Mouse (Mus musculus): ENCODE data around the gene Polr2f. TPM values are rescaled to one million over a fixed set of nuclear protein-coding genes. Genes with fewer than 3 reads are reported as not detected.

Gene Polr2f
- polyA plus RNA-seq, 1 experiment = 57.5 TPM

GRCm38 (mm10) chr15:79145522-79145921, 4.7 kb downstream of the Polr2f start:
- DNase-seq (ENCODE audit: low read depth, low spot score) = peak; percentile 86
- 50% methylated on average over 7 of the region's 7 CpGs for WGBS

GRCm38 (mm10) chr15:79148533-79148932, 7.7 kb downstream of the Polr2f start:
- 47% methylated on average over 7 of the region's 7 CpGs for WGBS
- DNase-seq (ENCODE audit: low read depth, low spot score) = peak; percentile 56

- DNase-seq (ENCODE audit: low read depth, low spot score) = no peak
- 89% methylated on average over 8 of the region's 8 CpGs for WGBS
Observed at GRCm38 (mm10) chr15:79151881-79152280, 11.1 kb downstream of the Polr2f start.

GRCm38 (mm10) chr15:79152709-79153108, 11.9 kb downstream of the Polr2f start:
- no peak for DNase-seq (ENCODE audit: low read depth, low spot score)
- WGBS = 81% methylated on average over 6 of the region's 6 CpGs

GRCm38 (mm10) chr15:79155572-79155971, 14.8 kb downstream of the Polr2f start:
- 17% methylated on average over 3 of the region's 3 CpGs for WGBS
- no peak for DNase-seq (ENCODE audit: low read depth, low spot score)

DNA sequence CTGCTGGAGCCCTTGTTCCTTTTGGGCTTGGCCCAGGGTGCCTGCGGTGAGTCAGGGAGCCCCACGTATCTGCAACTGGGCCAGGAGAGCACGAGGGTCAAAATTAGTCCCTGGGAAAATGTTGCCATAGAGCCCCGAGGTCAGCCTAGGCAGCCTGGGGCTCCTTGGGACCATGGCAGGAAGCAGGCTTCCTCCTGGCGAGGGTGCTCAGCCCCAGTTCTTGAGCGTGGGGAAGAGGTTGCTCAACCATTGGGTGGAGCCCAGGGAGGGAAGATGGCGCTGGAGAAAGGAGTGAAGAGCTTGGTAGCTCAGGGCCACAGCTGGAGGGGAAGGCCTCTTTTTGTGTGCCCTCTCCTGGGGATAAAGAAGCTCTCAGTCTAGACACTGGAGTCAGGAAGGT, 21.5 kb downstream of the Polr2f start:
- 56% methylated on average over 7 of the region's 7 CpGs for WGBS

GRCm38 (mm10) chr15:79162822-79163221, 22.0 kb downstream of the Polr2f start:
- no peak for DNase-seq (ENCODE audit: low read depth, low spot score)
- 42% methylated on average over 14 of the region's 14 CpGs for WGBS

More for the DNA sequence above, 21.5 kb downstream of the Polr2f start:
- DNase-seq (ENCODE audit: low read depth, low spot score) = no peak

- WGBS = 9% methylated on average over 15 of the region's 15 CpGs
- DNase-seq (ENCODE audit: low read depth, low spot score) = no peak
Observed at GRCm38 (mm10) chr15:79164251-79164650, 23.4 kb downstream of the Polr2f start.

DNA sequence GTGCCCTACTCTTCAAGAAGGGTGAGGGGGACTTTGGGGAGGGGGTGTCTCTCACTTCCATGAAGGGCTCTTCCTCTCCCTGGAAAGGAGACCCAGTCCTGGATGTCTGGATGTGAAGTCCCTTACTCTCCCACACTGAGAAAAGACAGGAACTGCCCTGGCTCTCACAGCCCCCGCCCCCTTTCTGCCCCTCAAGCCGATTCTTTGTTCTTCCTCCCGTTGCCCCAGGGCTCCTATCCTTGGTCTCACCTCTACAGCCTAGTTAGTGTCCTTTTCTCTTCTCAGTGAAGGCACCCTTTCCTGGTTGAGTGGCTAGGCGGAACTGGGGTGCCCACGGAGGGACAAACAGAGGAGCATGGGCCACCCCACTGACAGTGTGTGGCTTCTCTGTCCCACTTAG, 24.3 kb downstream of the Polr2f start, which contains the start of gene Sox10:
TSS of gene Sox10 (minus strand) at position 101 of the 400 bp plus-strand sequence.
- no peak for DNase-seq (ENCODE audit: low read depth, low spot score)
- WGBS = 62% methylated on average over 5 of the region's 5 CpGs

GRCm38 (mm10) chr15:79166712-79167111, 25.9 kb downstream of the Polr2f start:
- 61% methylated on average over 8 of the region's 8 CpGs for WGBS
- no peak for DNase-seq (ENCODE audit: low read depth, low spot score)

DNA sequence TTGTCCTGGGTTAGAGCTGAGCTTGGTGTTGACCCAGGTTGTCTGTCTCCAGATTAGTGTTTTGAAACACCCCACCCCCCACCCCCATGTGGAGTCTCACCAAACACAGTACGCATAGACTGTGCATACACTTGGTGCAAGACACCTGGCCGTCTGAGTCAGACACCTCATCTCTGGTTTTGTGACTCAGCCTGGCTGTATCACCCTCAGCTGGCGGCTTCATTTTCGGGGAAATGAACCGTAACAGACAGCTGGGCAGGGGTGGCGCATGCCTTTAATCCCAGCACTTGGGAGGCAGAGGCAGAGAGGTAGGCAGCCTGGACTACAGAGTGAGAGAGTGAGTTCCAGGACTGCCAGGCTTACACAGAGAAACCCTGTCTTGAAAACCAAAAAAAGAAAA, 36.1 kb downstream of the Polr2f start:
- 56% methylated on average over 6 of the region's 6 CpGs for WGBS
- DNase-seq (ENCODE audit: low read depth, low spot score) = no peak

DNA sequence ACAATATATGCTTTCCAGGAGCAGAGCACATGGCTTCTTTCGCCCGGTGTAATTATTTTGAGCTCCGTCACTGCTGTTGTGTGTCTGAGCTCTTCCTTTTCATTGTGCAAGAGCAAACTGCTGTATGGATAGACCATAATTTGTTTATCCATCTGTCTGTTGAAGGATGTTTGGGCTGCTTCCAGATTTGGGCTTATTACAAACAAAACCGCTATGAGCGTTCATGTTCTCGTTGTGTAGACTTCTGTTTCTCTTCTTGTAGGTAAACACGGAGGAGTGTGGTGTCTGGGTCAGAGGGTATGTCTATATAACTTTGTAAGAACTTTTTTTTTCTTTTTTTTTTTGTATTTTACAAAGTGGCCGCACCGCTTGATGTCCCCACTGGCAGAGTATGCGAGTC, 44.4 kb downstream of the Polr2f start:
- WGBS = 47% methylated on average over 10 of the region's 10 CpGs
- DNase-seq (ENCODE audit: low read depth, low spot score) = no peak

GRCm38 (mm10) chr15:79187819-79188218, 47.0 kb downstream of the Polr2f start:
- no peak for DNase-seq (ENCODE audit: low read depth, low spot score)
- 87% methylated on average over 8 of the region's 8 CpGs for WGBS

DNA sequence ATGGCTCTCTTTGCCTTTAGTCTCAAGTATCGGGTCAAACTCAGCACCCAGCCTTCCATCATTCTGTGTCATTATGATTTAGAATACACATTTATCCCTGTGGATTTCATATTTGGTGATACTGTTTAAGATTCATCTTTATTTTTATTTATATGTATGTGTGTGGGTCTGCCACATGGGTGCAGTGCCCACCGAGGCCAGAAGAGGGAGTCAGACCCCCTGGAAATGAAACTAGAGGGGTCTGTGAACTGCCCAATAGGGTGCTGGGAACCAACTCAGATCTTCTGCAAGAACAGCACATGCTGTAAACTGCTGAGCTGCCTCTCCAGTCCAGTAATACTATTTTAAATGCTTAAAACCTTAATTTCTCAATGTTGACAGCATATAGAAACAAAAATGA, 50.6 kb downstream of the Polr2f start:
- 97% methylated on average over 2 of the region's 2 CpGs for WGBS
- DNase-seq (ENCODE audit: low read depth, low spot score) = no peak

GRCm38 (mm10) chr15:79192450-79192849, 51.6 kb downstream of the Polr2f start:
- DNase-seq (ENCODE audit: low read depth, low spot score) = no peak
- WGBS = 66% methylated on average over 6 of the region's 6 CpGs

DNA sequence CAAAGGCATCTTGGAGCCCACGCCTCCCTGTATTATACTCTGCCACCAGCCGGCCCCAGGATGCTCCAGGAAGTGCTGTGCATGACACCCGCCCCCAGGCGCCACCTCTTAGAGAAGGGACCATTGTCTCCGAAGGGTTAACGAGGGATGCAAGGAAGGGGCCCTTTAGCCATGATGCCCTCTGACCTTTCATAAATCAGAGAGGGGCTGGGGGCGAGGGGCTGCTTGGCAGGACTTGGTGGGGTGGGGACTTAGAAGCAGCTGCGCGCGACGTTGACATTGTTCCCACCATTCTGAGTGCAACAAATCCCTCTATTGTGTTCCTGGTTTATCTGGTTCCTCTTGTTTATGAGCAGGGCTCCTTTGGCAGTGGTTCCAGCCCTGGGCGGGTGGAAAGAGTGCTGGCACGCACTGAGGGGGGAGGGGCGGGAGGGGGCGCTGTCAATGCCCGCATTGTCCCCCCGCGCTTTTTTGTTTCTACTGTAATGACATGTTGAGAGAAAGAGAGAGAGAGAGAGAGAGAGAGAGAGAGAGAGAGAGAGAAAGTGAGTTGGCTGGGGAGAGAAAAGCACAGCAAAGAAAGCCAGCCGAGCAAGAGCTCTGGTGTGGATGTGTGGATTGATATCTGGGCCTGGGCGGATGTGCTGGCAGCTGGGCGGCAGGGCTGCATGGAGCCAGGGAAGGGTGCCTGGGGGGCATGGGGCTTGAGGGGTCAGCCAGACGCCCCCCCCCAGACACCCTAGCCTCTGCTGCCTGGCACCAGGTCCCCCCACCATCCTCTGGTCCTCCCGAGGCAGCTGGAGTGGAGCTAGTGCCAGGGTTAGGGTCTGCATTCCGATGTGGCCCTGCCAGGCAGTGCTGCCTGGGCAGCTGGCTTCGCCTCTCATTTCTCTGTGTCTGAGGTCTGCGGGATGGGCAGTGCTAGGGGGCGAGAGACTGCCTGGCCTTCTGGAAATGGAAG, 52.4 kb downstream of the Polr2f start:
- 33% methylated on average over 27 of the region's 27 CpGs for WGBS
- no peak for DNase-seq (ENCODE audit: low read depth, low spot score)

DNA sequence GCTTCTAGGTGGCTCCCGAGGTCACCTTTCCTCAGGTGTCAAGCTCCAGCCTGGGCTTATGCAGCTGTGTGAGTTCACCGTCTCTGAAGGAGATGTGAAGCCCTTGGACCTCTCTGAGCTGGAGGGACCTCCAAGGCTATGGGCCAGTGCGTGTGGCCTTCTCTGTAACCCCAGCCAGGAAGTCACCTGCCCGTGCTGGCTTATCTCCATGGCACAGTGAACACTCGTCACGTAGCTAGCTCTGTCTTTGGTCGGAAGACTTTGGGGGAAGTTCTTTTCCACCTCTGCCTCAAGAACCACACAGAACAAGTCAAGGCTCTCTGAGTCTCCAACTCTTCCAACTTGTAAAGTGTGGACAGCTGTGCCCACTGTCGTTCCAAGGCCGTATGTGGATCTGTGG, 53.2 kb downstream of the Polr2f start:
- DNase-seq (ENCODE audit: low read depth, low spot score) = no peak
- 69% methylated on average over 9 of the region's 9 CpGs for WGBS

GRCm38 (mm10) chr15:79194946-79195345, 54.1 kb downstream of the Polr2f start:
- 88% methylated on average over 2 of the region's 2 CpGs for WGBS

DNA sequence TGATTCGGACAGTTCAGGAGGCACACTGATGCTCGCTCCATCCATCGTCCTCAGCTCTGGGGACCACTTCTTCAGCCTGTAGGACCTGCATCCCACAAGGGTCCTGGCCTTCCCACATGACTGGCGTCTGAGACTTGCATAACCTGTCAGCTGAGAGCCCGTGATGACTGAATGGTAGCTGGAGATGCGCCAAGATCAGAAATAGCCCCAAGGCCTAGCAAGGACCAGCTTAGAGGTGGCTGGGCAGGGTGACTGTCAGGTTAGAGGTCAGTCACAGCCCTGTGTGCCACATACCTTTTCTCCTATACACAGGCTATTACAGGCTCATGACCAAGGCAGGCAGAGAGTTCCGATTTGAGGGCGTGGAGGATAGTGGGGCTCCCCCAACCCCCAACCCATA, 54.7 kb downstream of the Polr2f start:
- no peak for DNase-seq (ENCODE audit: low read depth, low spot score)
- 76% methylated on average over 8 of the region's 8 CpGs for WGBS

More at GRCm38 (mm10) chr15:79194946-79195345, 54.1 kb downstream of the Polr2f start:
- no peak for DNase-seq (ENCODE audit: low read depth, low spot score)

DNA sequence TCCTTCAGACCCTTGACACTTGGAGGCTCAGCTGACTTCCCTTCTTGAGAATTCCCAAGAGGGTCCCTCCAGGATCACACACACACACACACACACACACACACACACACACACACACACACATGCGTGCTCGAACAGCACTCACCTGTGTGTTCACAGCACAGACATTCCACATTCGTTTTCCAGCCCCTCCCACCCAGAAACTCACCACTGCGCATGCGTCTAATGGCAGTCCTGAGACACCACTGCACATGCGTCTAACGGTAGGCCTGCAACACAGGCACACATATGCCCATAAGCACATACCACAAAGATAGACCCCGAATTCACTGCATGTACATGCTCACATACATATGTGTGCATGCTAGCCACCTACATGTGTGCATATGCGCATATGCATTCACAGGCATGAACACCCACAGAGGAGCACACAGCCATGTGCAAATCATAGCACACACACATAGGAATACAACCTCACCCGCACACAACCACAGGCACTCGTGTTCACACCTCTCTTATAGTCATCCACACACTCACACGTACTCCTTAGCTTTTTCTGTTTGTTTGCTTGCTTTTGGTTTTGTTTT, 58.7 kb downstream of the Polr2f start:
- WGBS = 80% methylated on average over 12 of the region's 12 CpGs
- DNase-seq (ENCODE audit: low read depth, low spot score) = no peak
